Mouse (Mus musculus) ES-E14 (cell line): ENCODE measurements at regions not wholly inside any gene's neighbourhood (a gene's known extent, or its start where the extent isn't known, plus 50 kb on each side); places are given as distances from the start of the nearest gene placed in this dataset.

Experiments
- DNase-seq: peaks from one replicate; pipeline ENCODE4 v3.0.0-alpha.2; 2013; ENCODE audit warnings: low read depth, low spot score
- H3K27ac ChIP-seq: 2 replicates; pipeline ENCODE4 v1.5.1; 2012; ENCODE audit warnings: low read depth, mild to moderate bottlenecking, low read length, moderate library complexity, mixed read lengths; ENCODE audit not compliant: poor library complexity, insufficient read depth, severe bottlenecking
- H3K36me3 ChIP-seq: 2 replicates; pipeline ENCODE4 v1.6.1; 2012; ENCODE audit warnings: mild to moderate bottlenecking, low read length, moderate library complexity, mixed read lengths; ENCODE audit not compliant: control insufficient read depth, poor library complexity, insufficient read depth, severe bottlenecking
- H3K4me1 ChIP-seq, 2 experiments: fragments of 150-350 bp in 1 of 2; sonication (generic) in 1 of 2; 2 replicates each; pipeline ENCODE4 v1.6.1; 2012; ENCODE audit warnings: low read length in 2 of 2, mild to moderate bottlenecking in 1 of 2, mixed read lengths in 1 of 2; ENCODE audit not compliant: control insufficient read depth in 2 of 2, insufficient read depth in 2 of 2, poor library complexity in 1 of 2
- H3K4me3 ChIP-seq, 2 experiments: fragments of 150-350 bp in 1 of 2; sonication (generic) in 1 of 2; 2 replicates each; pipeline ENCODE4 v1.5.1; 2012; ENCODE audit warnings: low read length in 2 of 2, low read depth in 1 of 2, mild to moderate bottlenecking in 1 of 2, mixed read lengths in 1 of 2; ENCODE audit not compliant: insufficient read depth in 1 of 2, poor library complexity in 1 of 2, severe bottlenecking in 1 of 2
- H3K9ac ChIP-seq: 2 replicates; pipeline ENCODE4 v1.6.1; 2012; ENCODE audit warnings: low read depth, mild to moderate bottlenecking, low read length, mixed read lengths; ENCODE audit not compliant: poor library complexity, insufficient read depth, severe bottlenecking
- H3K9me3 ChIP-seq: fragments of 150-350 bp; sonication (generic); 2 replicates; pipeline ENCODE4 v1.6.1; 2012; ENCODE audit warnings: low read depth, mild to moderate bottlenecking, low read length; ENCODE audit not compliant: control insufficient read depth, insufficient read depth
- CHD2 ChIP-seq: IDR thresholded peaks from 2 replicates; pipeline ENCODE4 v1.6.1; 2014; ENCODE audit warnings: mild to moderate bottlenecking, low read depth, low read length, inconsistent platforms
- HCFC1 ChIP-seq: IDR thresholded peaks from 2 replicates; pipeline ENCODE4 v1.6.1; 2012; ENCODE audit warnings: low read length, inconsistent platforms, borderline replicate concordance; ENCODE audit not compliant: insufficient read depth
- MAFK ChIP-seq: IDR thresholded peaks from 2 replicates; pipeline ENCODE4 v1.6.1; 2014; ENCODE audit warnings: mild to moderate bottlenecking, low read depth, low read length, inconsistent platforms; ENCODE audit not compliant: insufficient read depth
- ZC3H11A ChIP-seq: IDR thresholded peaks from 2 replicates; pipeline ENCODE4 v1.6.1; 2012; ENCODE audit warnings: low read depth, mild to moderate bottlenecking, inconsistent platforms, low read length, borderline replicate concordance
- ZNF384 ChIP-seq: IDR thresholded peaks from 2 replicates; pipeline ENCODE4 v1.6.1; 2012; ENCODE audit warnings: low read depth, low read length, inconsistent platforms
- in situ Hi-C, 2 experiments: fragments of 600-800 bp; cut with MboI; formaldehyde crosslinking; loops; one replicate each; pipeline ENCODE4 v1.15.1; 2025; ENCODE audit warnings: low sequenced_read_pairs in 2 of 2, inconsistent platforms in 1 of 2; ENCODE audit not compliant: unreplicated experiment in 2 of 2

DNA sequence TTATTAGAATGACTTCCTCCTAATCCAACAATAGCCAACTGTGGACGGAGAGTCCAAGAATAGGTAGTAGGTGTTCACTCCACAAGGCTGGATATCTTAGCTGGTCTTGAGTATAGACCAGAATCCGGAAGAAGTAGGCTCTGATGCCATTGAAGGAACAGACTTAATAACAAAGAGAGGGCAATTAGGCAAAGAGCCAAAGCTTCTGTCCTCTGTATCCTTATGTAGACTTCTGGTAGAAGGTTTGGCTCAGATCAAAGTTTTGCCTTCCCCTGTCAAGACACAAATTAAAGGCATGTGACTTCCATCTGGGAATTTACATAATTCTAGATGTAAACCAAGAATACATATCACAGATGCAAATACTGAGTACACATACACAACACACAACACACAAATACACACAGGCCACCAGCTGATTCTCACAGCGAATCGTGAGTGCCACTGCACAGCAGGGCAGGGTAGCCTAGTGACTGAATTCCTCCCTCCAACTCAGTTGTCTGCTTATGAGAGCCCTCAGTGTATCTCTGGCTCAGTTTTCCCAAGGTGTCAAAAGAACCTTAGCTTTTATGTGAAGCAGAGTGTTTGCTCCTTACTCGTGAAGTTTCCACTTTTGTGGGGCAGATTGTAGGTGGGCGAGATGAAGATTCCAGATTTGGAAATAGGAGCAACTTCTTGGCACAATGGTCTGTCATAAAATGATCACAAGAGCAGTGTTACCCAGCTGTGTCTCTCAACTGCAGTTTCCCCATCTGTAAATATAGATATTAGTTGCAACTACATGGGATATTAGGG, 404.5 kb upstream of the Tenm4 start:
- no peak overlapping the region for H3K9ac ChIP-seq
- no peak overlapping the region for H3K27ac ChIP-seq
- in situ Hi-C loops: no loop called here
- no peak overlapping the region for H3K4me3 ChIP-seq
- TF ChIP-seq ZC3H11A (no peak), CHD2 (no peak), MAFK (no peak), HCFC1 (no peak), ZNF384 (no peak)
- no peak for DNase-seq
- H3K36me3 ChIP-seq: no peaks in the 10 kb centered on the region
- no peaks in the 10 kb centered on the region for H3K4me1 ChIP-seq
- H3K9me3 ChIP-seq: no peaks in the 10 kb centered on the region

DNA sequence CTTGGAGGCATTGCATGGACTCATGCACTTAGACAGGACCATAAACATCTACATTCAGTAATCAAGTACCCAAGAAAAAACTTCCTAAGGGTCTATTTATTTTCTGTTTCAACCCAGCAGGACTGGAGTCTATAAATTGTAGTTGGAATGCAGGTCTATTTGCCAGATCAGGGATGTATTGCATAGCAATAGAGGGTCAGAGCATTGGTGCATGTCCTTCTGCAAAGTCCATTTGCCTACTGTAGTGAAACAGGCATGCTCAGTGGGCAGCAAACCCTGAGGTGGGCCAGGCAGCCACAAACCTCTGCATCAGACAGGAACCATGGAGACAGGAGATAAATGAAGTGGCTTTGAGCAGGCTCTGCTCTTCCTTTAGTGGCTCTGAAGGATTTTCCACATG, 386.5 kb upstream of the Tenm4 start:
- no peaks in the 10 kb centered on the region for H3K4me1 ChIP-seq
- no peaks in the 10 kb centered on the region for H3K9me3 ChIP-seq
- in situ Hi-C loops: no loop called here
- H3K9ac ChIP-seq: no peak overlapping the region
- no peak overlapping the region for H3K27ac ChIP-seq
- H3K4me3 ChIP-seq: no peak overlapping the region
- TF ChIP-seq ZNF384: no peak
- no peak for TF ChIP-seq HCFC1
- no peak for TF ChIP-seq ZC3H11A
- no peak for DNase-seq
- no peaks in the 10 kb centered on the region for H3K36me3 ChIP-seq

DNA sequence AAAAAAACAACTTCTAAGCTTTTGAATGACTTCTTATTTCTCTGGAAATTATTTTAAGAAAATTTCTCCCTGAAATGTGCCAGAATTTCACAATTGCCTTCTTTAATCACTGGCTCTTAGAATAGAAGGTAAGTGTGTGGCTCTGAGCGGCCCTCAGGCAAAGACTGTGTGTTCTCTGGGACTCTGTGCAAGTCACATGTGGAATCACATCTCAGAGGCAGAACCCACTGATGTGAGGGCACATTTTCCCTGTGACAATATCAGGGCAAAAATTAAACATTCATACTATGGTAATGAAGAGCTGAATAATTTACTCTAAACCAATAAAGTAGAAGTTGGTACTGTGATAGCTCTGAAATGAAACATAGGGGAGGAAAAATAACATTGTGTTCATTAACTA, 383.5 kb upstream of the Tenm4 start:
- H3K4me3 ChIP-seq: no peak overlapping the region
- H3K36me3 ChIP-seq: no peaks in the 10 kb centered on the region
- no peak for TF ChIP-seq ZNF384
- no peak for TF ChIP-seq CHD2
- TF ChIP-seq HCFC1: no peak
- no peak for TF ChIP-seq MAFK
- TF ChIP-seq ZC3H11A: no peak
- no peak overlapping the region for H3K9ac ChIP-seq
- H3K4me1 ChIP-seq: no peaks in the 10 kb centered on the region
- DNase-seq: no peak
- no peaks in the 10 kb centered on the region for H3K9me3 ChIP-seq
- in situ Hi-C loops: no loop called here
- H3K27ac ChIP-seq: no peak overlapping the region

DNA sequence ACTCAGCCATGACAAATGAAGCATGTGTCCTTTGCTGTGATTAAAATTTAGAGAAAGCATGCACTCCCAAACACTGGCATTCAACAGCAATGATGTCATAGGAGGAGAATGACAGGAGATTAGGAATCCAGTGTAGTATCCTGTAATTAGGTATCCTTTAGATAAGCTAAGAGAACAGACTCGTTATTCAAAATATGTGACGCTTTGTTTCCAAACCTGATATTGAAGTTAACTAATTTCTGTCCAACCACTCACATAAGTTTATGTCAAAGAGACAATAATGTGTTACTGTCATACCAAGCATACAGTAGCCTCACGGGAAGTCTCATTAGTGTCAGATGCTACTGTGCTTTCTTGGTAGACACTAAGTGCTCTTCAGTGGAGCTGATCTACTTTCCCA, 383.1 kb upstream of the Tenm4 start:
- DNase-seq: no peak
- Histone ChIP-seq H3K4me1 (no peaks in the 10 kb centered on the region), H3K9ac (no peak overlapping the region), H3K4me3 (no peak overlapping the region), H3K27ac (no peak overlapping the region), H3K9me3 (no peaks in the 10 kb centered on the region), H3K36me3 (no peaks in the 10 kb centered on the region)
- in situ Hi-C loops: no loop called here
- TF ChIP-seq CHD2: no peak

DNA sequence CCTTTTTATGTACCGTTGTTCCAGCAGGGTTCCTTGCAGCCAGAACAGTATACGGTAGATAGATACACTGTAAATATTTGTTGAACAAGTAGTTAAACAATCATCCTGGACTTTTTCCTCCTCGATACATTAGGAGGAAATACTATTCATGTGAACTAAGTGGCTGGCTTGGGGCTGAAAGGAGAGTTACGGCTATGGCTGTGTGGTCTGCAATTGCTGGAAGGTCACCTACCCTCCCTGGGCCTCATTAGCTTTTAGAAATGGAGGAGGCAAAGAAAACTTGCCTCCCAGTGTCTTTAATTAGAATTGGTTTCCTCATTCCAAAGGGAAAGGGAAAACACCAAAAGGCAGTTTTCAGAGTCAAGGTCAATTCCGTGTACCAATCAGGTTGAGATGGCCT, 381.6 kb upstream of the Tenm4 start:
- in situ Hi-C loops: no loop called here
- no peak for TF ChIP-seq CHD2
- TF ChIP-seq ZC3H11A: no peak
- TF ChIP-seq ZNF384: no peak
- no peak for TF ChIP-seq MAFK
- no peak for TF ChIP-seq HCFC1
- H3K4me3 ChIP-seq: no peak overlapping the region
- DNase-seq: no peak
- no peaks in the 10 kb centered on the region for H3K36me3 ChIP-seq
- H3K27ac ChIP-seq: no peak overlapping the region
- H3K4me1 ChIP-seq: no peaks in the 10 kb centered on the region
- no peak overlapping the region for H3K9ac ChIP-seq
- no peaks in the 10 kb centered on the region for H3K9me3 ChIP-seq
